Mouse (Mus musculus) adrenal gland, adult 2 months (tissue): Measurements from ENCODE around the gene Pias3. TPM values are rescaled to one million over a fixed set of nuclear protein-coding genes. Genes with fewer than 3 reads are reported as not detected.
"Not testable (repeated sequence)": the region's sequence is repeated elsewhere in the genome, so short reads cannot be mapped to it uniquely, and the experiment has no call there.

Experiments used
- DNase-seq: peaks from one replicate; pipeline ENCODE4 v3.0.0; 2021
- polyA plus RNA-seq: library from polyadenylated mRNA; depleted of rRNA; stranded (reverse); fragments of >200 nt; gene quantifications from 2 replicates; pipeline ENCODE4 v1.2.3, GENCODE M21; 2012; rRNA removed
- total RNA-seq, 2 experiments: library from RNA; stranded (reverse); gene quantifications; 2 replicates each; pipeline ENCODE4 v1.2.3; 2021

The Pias3 gene
- total and polyA plus RNA-seq, 3 experiments: 20.3 to 38.9 (median 24.5) TPM

DNA sequence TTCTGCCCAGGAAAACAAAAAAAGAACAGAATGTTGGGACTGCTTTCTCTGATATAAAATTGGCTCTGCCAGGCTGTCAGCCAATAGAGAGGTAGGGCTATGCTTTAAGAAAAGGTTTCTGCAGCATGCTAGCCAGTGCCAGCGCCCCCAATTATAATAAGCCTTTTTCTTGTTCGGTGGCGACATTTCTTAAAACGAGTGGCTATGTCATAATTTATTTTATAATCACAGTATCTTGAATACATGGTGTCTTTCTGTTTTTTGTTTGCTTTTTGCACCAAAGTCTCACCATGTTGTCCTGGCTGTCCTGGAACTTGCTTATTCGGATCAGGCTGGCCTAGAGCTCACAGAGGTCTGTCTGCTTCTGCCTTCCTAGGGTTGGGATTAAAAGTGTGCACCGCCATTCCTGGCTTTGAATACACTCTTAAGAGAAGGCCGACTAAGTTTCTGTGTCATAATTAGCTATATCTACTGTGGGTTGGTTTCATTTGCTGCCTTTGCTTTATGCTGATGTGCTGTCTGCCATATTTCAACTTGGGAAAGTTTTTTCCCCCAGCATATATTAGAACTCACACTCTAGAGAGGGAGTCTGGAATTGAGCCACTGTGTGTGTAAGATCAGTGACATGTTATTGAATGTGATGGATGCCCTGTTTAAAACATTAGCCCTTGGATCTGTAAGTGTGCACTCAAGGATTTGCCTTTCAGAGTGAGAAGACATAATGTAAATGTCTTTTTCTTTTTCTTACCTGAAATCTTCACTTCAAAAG, 32.6 kb downstream of the Pias3 start:
- no peak for DNase-seq

DNA sequence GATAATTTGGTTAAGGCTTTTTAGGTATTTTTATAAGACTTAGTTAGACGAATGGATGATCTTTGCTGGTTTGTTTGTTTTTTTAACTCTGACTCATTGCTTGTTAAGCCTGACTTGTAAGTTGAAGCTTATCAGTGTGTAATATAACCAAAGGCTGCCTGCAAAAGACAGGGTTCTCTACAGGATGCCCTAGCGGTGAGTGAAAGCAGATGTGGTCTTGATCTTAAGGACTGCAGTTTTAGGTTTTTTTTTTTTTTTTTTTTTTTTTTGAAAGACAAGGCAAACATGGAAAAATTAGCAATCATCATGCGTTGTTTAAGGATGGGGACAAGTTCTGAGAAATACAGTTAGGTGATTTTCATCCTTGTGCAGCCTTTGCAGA, 33.2 kb downstream of the Pias3 start:
- no peak for DNase-seq

DNA sequence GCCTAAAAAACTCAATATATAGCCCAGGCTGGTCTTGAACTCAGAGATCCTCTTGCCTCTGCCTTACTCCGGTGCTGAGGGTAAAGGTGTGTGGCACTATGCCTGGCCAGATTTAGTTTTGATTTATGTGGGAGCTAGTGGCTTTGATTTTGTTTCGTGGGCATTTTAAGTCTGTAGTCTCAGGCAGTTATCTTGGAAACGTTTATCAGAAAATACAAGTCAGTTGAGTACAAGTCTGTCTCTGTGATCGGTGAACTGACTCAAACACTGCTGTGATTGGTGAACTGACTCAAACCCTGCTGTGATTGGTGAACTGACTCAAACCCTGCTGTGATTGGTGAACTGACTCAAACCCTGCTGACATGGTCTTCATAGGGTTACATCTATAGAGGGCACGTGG, 34.6 kb downstream of the Pias3 start:
- no peak for DNase-seq

GRCm38 (mm10) chr3:96733984-96734383, 37.8 kb downstream of the Pias3 start:
- DNase-seq: no peak

- no peak for DNase-seq
Observed at GRCm38 (mm10) chr3:96735200-96735599, 39.0 kb downstream of the Pias3 start.

GRCm38 (mm10) chr3:96737013-96737740, 41.0 kb downstream of the Pias3 start:
- peak; percentile 33 for DNase-seq

- no peak for DNase-seq
Observed at GRCm38 (mm10) chr3:96737995-96738394, 41.8 kb downstream of the Pias3 start.

DNA sequence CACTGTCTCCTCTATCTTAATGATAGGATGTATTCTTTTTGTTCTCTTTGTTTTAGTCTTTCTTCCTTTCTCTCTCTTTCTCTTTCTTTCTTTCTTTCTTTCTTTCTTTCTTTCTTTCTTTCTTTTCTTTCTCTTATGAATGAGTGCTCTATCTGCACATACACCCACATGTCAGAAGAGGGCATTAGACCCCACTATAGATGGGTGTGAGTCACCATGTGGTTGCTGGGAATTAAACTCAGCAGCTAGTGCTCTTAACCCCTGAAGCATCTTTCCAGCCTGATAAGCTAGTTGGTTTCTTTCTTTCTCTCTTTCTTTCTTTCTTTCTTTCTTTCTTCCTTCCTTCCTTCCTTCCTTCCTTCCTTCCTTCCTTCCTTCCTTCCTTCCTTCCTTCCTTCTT, 44.1 kb downstream of the Pias3 start:
- DNase-seq: not testable (repeated sequence)

GRCm38 (mm10) chr3:96744348-96744747, 48.2 kb downstream of the Pias3 start:
- no peak for DNase-seq

- DNase-seq: no peak
Observed at GRCm38 (mm10) chr3:96746829-96747228, 50.6 kb downstream of the Pias3 start.

Other genes with a start within 250 kb of the Pias3 start
- gene BC107364, start 244.1 kb upstream of the Pias3 start, total RNA-seq: not detected
- not detected in 2 replicates for gene BC107364, start 244.1 kb upstream of the Pias3 start, polyA plus RNA-seq
- gene Hfe2, start 171.2 kb upstream of the Pias3 start, total RNA-seq: under 1 TPM in 1 of 2 experiments, not detected in 1; 0.23 TPM
- 0.11 and 0.31 TPM in 2 replicates for gene Hfe2, start 171.2 kb upstream of the Pias3 start, polyA plus RNA-seq
- gene Txnip, start 138.4 kb upstream of the Pias3 start, total RNA-seq: 100 to 1,000 TPM; 421 to 430 TPM
- 390 and 481 TPM in 2 replicates for gene Txnip, start 138.4 kb upstream of the Pias3 start, polyA plus RNA-seq
- gene Gm16253, start 119.4 kb upstream of the Pias3 start, total RNA-seq: not detected
- not detected in 2 replicates for gene Gm16253, start 119.4 kb upstream of the Pias3 start, polyA plus RNA-seq
- 10 to 100 TPM; 32.5 to 38.5 TPM for gene Polr3gl, start 102.2 kb upstream of the Pias3 start, total RNA-seq
- 19.9 and 21.4 TPM in 2 replicates for gene Polr3gl, start 102.2 kb upstream of the Pias3 start, polyA plus RNA-seq
- gene Ankrd34a, start 99.7 kb upstream of the Pias3 start, total RNA-seq: 1 to 10 TPM in 1 of 2 experiments, under 1 TPM in 1; 0.75 to 2.3 TPM
- 1.8 and 2.0 TPM in 2 replicates for gene Ankrd34a, start 99.7 kb upstream of the Pias3 start, polyA plus RNA-seq
- gene Lix1l, start 95.2 kb upstream of the Pias3 start, total RNA-seq: 10 to 100 TPM; 31.2 to 46.4 TPM
- 17.6 and 21.1 TPM in 2 replicates for gene Lix1l, start 95.2 kb upstream of the Pias3 start, polyA plus RNA-seq
- gene Rbm8a, start 66.5 kb upstream of the Pias3 start, total RNA-seq: 10 to 100 TPM; 69.2 to 85.3 TPM
- 1.3 and 2.3 TPM in 2 replicates for gene Rbm8a, start 66.5 kb upstream of the Pias3 start, polyA plus RNA-seq
- gene Pex11b, start 61.0 kb upstream of the Pias3 start, total RNA-seq: 10 to 100 TPM; 42.3 to 48.4 TPM
- gene Pex11b, start 61.0 kb upstream of the Pias3 start, polyA plus RNA-seq: 31.8 and 32.6 TPM in 2 replicates
- under 1 TPM; 0.21 to 0.35 TPM for gene Gm42957, start 60.9 kb upstream of the Pias3 start, total RNA-seq
- 0.02 TPM in 1 of 2 replicates, not detected in the other for gene Gm42957, start 60.9 kb upstream of the Pias3 start, polyA plus RNA-seq
- 1 to 10 TPM; 1.3 to 1.9 TPM for gene Itga10, start 50.8 kb upstream of the Pias3 start, total RNA-seq
- gene Itga10, start 50.8 kb upstream of the Pias3 start, polyA plus RNA-seq: 1.3 and 1.6 TPM in 2 replicates
- 1 to 10 TPM; 3.0 to 4.6 TPM for gene Ankrd35, start 26.3 kb upstream of the Pias3 start, total RNA-seq
- 1.5 and 3.3 TPM in 2 replicates for gene Ankrd35, start 26.3 kb upstream of the Pias3 start, polyA plus RNA-seq
- gene Nudt17, start 12.2 kb downstream of the Pias3 start, total RNA-seq: 1 to 10 TPM in 1 of 2 experiments, under 1 TPM in 1; 0.95 to 1.1 TPM
- 2.3 and 2.5 TPM in 2 replicates for gene Nudt17, start 12.2 kb downstream of the Pias3 start, polyA plus RNA-seq
- gene Polr3c, start 31.2 kb downstream of the Pias3 start, total RNA-seq: 10 to 100 TPM; 28.9 to 32.8 TPM
- gene Polr3c, start 31.2 kb downstream of the Pias3 start, polyA plus RNA-seq: 14.1 and 19.9 TPM in 2 replicates
- 10 to 100 TPM; 39.4 to 46.5 TPM for gene Rnf115, start 31.3 kb downstream of the Pias3 start, total RNA-seq
- 9.9 and 12.5 TPM in 2 replicates for gene Rnf115, start 31.3 kb downstream of the Pias3 start, polyA plus RNA-seq
- under 1 TPM; 0.26 to 0.35 TPM for gene Pdzk1, start 132.9 kb downstream of the Pias3 start, total RNA-seq
- gene Pdzk1, start 132.9 kb downstream of the Pias3 start, polyA plus RNA-seq: not detected in 2 replicates
- not detected for gene Cd160, start 133.0 kb downstream of the Pias3 start, total RNA-seq
- gene Cd160, start 133.0 kb downstream of the Pias3 start, polyA plus RNA-seq: 0.18 TPM in 1 of 2 replicates, not detected in the other
- 1 to 10 TPM; 1.7 to 2.1 TPM for gene Gja5, start 208.3 kb downstream of the Pias3 start, total RNA-seq
- gene Gja5, start 208.3 kb downstream of the Pias3 start, polyA plus RNA-seq: 1.4 and 1.6 TPM in 2 replicates
- gene Gpr89, start 209.0 kb downstream of the Pias3 start, total RNA-seq: 10 to 100 TPM; 27.9 to 34.4 TPM
- gene Gpr89, start 209.0 kb downstream of the Pias3 start, polyA plus RNA-seq: 8.6 and 10.7 TPM in 2 replicates
- gene Gja8, start 229.6 kb downstream of the Pias3 start, total RNA-seq: not detected
- not detected in 2 replicates for gene Gja8, start 229.6 kb downstream of the Pias3 start, polyA plus RNA-seq